Mouse (Mus musculus): ENCODE measurements at regions not wholly inside any gene's neighbourhood (a gene's known extent, or its start where the extent isn't known, plus 50 kb on each side); places are given as distances from the start of the nearest gene placed in this dataset. TPM values are rescaled to one million over a fixed set of nuclear protein-coding genes. Genes with fewer than 3 reads are reported as not detected.

DNA sequence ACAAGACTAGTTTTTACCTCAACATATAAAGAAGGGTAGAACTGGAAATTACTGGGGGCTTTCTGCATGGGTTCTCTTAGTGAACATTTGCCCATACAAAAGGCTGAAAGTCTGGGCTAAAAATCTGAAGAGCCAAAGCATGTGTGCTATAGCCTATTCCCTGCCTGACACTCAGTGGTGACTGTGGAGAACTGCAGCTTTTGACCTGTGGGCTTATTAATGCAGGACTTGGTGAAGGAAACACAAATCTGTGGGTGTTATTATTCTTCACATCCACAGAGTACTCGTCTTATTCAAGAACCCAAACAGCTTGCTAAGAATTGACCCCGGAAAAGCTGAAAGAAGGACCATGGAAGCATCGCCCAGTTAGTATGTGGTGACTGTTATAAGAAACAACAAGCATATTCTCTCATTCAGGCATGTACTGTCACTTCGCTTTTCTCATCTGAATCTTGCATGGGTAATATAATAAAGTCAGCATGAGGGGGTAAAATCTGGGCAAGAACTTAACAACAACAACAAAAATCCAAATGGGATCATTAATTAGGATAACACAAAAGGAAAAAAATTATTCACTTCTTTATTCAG, 77.2 kb upstream of the Cypt12 start:
- Histone ChIP-seq H3K9me3 (no peaks in the 10 kb centered on the region), H3K27ac (no peak overlapping the region), H3K4me1 (no peaks in the 10 kb centered on the region), H3K4me3 (replicated peaks) (no peak overlapping the region), H3K27me3 (replicated peaks) (no peaks in the 10 kb centered on the region), H3K9ac (no peak overlapping the region), H3K4me2 (no peak overlapping the region), H3K36me3 (no peaks in the 10 kb centered on the region)
- no peak for ATAC-seq (ENCODE audit: insufficient read depth, low FRiP score, low read depth)
- 46% methylated on average over 4 of the region's 4 CpGs for WGBS

DNA sequence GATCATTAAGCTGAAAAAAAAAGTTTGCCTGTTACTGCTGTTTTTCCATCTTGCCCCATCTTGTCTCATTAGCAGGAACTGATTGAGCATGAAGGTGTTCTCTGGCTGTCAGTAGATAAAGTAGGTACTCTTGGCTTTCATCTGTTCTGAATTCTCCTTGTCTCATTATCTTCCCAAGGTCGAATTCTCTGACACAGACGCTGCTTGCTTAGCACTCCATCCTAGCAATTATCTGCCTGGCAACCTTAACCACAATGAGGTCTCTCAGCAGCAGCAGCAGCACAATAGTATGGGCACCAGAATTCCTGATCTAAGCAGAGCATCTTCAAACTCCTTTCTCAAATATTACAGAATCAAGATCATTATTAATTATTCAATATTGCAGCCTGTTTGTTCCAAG, 52.3 kb upstream of the Cypt12 start:
- ATAC-seq (ENCODE audit: insufficient read depth, low FRiP score, low read depth) = no peak
- Histone ChIP-seq H3K9ac (no peak overlapping the region), H3K4me2 (no peak overlapping the region), H3K4me1 (no peaks in the 10 kb centered on the region), H3K27ac (no peak overlapping the region), H3K9me3 (no peaks in the 10 kb centered on the region), H3K4me3 (replicated peaks) (no peak overlapping the region), H3K27me3 (replicated peaks) (no peaks in the 10 kb centered on the region), H3K36me3 (no peaks in the 10 kb centered on the region)
- 42% methylated on average over 2 of the region's 2 CpGs for WGBS

DNA sequence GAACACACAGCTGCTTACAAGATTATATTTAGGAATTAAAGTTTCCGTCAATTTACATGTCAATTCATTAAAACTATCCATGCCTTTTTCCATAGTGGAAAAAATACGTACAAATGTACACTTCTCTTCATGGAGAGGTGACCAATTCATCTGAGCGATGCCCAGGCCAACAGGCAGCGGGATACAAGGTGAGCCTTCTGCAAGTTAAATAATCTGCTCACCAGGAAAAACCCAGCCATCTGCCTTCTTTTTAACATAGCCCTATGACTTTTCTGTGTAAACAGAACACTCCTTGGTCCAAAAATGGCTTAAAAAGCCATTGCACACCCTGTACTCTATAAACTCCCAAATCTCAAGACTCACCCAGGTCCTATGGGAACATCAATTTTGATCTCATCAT, 51.5 kb upstream of the Cypt12 start:
- H3K4me3 ChIP-seq (replicated peaks) = no peak overlapping the region
- H3K27ac ChIP-seq = no peak overlapping the region
- H3K9ac ChIP-seq = no peak overlapping the region
- no peak for ATAC-seq (ENCODE audit: insufficient read depth, low FRiP score, low read depth)
- H3K36me3 ChIP-seq = no peaks in the 10 kb centered on the region
- no peaks in the 10 kb centered on the region for H3K9me3 ChIP-seq
- H3K4me2 ChIP-seq = no peak overlapping the region
- 86% methylated on average over 4 of the region's 4 CpGs for WGBS
- no peaks in the 10 kb centered on the region for H3K4me1 ChIP-seq
- no peaks in the 10 kb centered on the region for H3K27me3 ChIP-seq (replicated peaks)

Small RNA genes lying in the stretch of these regions (microRNA-seq; reads per million reads assigned to microRNA genes)
- not detected for gene Mir124a-2

Data from stomach, embryonic 15.5 days (tissue).